Mouse (Mus musculus): ENCODE results near the gene Lbhd1.

The Lbhd1 gene

DNA sequence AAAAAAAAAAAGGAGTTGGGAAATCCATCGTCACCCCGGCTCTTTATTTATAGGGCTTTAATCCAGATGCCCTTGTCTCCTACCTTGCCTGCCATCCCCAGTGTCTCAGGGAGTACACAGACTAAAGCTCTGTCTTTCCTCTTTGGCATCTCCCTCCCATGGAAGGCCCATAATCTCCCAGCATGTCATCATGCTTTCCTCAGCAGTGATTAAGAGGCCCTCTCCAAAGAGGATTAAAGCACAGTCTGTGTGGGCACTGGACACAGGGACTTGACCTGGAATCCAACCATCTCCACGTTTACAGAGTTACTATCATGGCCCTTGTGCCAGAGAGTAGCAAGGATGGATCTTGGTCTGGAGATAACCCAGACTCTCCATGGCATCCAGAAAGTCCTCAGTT lies at the start of gene Lbhd1, which contains the start of gene Gm49403:
Gene Lbhd1, plus strand, starts transcription at position 117 of the 400 bp plus-strand sequence.
Gene Gm49403, plus strand, starts transcription at position 315 of the 400 bp plus-strand sequence.
- 75% methylated on average over 3 of the region's 3 CpGs for whole genome bisulfite sequencing

DNA sequence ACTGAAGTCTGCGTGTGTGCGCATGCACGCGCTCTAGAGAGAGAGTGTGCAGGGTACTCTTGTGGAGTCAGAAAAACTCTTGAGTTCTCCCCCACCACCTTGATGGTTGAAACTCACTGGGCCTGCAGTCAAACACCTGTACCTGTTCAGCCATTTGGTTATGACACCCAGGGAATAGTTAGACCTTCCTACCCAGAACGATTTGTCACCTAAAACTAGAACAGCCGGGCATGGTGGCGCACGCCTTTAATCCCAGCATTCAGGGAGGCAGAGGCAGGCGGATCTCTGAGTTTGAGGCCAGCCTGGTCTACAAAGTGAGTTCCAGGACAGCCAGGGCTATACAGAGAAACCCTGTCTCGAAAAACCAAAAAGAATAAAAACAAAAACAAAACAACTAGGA lies 47.2 kb upstream of the Lbhd1 start:
- 93% methylated on average over 10 of the region's 10 CpGs for WGBS

DNA sequence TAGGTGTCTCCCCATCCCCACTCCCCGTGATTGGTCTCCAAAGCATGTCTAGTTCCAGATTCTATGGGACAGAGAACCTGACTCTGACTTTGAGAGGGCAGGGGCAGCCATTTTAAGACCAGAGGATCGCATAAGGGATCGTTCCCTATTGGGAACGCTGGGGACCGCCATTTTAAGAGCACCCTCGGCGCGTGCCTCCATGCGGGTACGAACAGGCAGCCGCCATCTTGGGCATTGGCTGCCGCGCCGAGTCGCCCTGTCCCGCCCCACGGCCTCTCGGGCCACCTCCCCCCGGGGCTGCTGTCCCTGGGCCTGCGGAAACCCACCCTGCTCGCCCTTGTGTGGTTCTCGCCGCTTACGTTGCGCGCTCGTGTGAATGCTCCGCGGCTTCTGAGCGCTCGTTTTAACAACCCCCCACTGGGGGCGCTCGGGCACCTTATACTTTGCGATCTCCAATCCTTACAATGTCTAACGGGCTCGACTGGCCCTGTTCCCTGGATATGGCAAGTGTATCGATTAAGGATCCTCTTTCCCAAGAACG lies 46.2 kb upstream of the Lbhd1 start, which contains the start of gene Bscl2:
Gene Bscl2, plus strand, starts transcription at position 217 of the 541 bp plus-strand sequence.
- WGBS: under 1% methylated on average over 38 of the region's 38 CpGs

DNA sequence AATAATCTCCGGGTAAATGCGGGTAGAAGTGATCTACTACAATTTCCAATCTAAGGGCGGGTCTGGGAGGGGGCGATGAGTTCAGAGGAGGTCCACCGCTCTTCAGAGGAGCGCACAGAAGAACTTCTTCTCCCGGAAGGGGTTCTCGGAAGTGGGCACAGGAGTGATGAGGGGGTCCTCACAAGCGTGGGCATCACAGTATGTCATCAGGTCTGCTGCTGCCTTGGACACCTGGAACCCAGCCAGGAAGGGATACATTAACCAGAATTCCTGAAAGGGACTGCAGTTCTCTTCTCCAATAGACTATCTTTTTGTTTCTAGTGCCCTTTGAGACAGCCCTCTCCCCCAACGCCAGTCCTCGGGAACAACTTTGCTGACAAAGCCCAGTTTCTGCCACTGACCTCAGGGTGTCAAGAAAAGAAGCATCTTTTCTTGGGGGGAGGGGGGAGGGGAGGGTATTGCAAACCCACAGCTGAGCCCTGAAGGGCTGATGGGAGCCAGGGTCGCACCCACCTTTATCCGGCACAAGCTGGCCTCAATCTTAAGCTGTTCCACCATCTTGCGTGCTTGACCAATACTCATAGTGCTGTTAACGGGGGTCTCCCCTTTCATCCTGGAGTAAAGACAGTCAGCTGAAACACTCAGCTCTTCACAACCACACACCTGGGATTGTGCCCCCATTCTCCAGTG lies 45.3 kb upstream of the Lbhd1 start:
- WGBS: 7% methylated on average over 15 of the region's 15 CpGs

DNA sequence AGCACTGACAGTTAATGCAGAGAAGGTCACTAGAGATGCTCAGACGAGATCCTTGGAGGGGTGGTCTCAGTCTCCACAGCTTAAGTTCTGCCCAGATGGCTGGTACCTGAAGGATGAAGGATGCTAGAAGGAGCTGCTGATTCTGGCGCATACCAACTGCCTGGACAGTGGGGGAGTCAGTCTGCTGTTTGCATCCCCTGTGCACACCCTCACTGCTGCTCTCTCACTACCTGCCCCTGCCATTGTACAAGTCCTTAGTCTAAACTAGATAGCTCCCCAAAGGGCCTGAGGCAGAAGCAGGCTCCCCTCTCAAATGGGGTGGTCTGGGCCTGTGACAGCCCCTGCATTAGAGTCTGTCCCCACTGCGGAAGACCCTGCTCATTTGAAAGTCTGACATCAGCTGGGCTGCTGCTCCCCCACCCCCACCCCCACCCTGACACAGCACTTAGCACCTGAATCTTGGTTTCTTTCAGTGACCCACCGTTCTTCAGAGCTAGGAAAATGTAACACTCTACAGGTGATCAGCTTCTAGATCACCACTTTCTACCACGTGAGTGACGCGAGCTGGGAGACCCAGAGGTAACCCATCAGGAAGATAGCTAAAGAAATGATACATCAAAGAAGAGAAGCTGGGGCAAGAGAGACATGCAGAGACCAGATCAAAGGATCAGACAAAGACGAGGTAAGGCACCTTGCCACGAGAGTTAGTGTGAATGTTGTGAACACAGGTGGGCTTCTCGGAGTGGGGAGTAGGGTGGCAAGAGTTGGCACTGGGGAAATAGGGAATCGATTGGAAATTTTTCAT lies 44.2 kb upstream of the Lbhd1 start, which contains the start of gene Gng3:
Gene Gng3, minus strand, starts transcription at position 92 of the 805 bp plus-strand sequence.
- WGBS: 35% methylated on average over 11 of the region's 11 CpGs

DNA sequence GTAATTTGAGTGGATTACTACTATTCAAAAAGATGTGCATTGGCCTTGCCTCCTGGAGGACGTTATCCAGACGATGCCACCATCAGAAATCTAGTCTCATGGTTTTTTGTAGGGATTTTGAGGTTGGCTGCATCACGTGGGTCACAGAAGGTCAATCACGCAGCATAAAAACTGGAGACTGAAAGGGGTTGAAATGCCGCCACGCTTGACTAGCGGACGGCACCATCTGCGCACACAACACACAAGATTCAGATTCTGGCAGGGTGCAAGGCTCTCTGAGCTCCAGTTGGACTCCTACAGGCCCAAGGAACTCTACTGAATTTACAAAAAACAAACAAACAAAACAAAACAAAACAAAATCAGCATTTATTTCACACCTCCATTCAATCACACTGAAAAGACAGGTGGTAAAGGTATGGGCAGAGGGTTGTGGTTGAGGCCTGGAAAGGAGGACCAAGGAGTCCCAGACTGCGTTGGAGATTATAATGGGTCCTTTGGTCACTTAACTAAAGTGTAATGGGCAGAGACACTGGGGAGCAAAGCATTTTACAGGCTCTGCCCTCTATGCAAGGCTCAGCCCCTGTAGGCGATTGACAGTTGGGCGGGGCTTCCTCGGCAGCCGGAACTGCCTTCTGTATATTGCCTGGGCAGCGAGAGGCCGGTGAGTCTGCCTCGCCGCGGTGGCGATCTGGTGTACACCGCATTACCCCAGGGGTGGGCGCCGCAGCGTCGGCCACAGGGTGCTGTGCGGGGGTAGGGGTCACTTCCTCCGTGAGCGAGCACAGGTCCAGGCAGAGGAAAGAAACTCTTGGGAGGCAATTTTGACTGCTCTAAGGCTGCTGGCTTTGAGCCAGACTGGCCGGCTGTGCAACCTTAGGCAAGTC lies 43.4 kb upstream of the Lbhd1 start:
- 11% methylated on average over 29 of the region's 29 CpGs for WGBS

DNA sequence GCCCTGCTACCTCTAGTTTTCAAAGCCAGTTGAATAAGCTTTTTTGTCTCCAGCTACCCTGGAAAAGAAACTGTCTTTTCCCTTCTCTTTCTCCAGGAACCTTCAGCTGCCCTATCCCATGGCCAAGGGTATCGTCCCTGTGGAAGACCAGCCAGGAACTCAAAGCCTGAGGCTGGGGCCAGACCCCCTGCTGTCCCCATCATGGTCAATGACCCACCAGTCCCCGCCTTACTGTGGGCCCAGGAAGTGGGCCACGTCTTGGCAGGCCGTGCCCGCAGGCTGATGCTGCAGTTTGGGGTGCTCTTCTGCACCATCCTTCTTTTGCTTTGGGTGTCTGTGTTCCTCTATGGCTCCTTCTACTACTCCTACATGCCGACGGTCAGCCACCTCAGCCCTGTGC lies 42.5 kb upstream of the Lbhd1 start:
- 66% methylated on average over 7 of the region's 7 CpGs for WGBS

DNA sequence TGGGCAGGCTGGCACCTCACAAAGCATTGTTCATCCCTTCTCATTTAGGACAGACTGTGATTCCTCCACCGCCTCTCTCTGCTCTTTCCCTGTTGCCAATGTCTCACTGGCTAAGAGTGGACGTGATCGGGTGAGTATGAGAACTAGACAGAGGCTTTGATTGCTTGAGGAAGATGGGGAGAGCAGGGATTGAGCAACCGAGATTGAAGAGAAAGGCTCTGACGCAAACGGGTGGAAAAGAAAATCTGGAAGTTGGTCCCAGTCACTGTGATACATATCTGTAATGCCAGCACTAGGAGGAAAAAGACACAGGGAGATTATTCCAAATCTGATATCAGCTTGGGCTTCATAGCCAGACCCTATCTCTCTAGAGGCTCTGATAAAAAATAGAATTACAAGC lies 40.6 kb upstream of the Lbhd1 start:
- WGBS: 72% methylated on average over 6 of the region's 6 CpGs

DNA sequence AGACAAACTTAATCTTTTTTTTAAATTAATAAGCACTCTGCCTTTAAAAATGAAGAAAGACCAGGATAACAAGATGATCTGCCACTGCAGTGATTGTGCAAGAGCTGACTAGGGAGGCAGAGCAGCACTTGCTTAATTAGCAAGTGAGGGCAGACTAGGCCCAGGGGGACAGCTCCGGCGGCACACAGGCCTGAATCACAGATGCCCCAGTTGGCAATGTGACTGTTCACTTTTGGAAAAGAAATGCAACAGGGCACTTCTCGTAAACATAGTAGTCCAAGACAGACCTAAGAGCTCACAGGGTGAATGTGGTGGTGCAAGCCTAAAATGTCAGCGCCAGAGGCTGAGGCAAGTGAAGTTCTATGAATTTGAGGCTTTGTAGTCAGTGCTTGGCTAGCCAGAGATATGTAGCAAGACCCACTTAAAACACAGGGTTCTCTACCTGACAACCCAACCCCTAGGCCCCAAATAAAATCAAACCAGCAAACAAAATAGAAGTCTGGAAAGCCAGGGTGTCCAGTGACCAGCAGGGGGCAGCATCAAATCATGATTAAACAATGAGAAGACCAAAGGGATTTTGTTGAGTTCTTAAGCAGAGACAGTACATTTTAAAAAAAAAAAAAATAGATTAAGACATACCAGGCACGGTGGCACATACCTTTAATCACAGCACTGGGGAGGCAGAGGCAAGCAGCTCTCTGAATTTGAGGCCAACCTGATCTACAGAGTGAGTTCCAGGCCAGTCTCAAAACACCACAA lies 39.0 kb upstream of the Lbhd1 start:
- WGBS: 34% methylated on average over 5 of the region's 5 CpGs

DNA sequence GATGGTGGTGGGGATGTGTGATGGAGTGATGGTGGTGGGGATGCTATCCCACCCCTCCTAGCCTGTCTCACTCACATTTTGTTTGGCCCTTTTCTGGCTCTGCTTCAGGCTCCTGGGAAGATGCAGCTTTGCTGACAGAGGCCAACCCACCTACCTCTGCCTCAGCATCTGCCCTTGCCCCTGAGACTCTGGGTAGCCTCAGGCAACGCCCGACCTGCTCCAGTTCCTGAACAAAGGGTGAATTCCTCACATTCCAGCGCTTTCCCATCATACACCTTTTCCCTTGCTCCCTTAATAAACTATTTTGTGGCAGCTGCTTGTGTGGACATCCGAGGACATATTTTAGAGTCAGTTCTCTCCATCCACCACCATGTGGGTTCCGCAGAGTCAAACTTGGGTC lies 35.2 kb upstream of the Lbhd1 start:
- WGBS: 84% methylated on average over 5 of the region's 5 CpGs

DNA sequence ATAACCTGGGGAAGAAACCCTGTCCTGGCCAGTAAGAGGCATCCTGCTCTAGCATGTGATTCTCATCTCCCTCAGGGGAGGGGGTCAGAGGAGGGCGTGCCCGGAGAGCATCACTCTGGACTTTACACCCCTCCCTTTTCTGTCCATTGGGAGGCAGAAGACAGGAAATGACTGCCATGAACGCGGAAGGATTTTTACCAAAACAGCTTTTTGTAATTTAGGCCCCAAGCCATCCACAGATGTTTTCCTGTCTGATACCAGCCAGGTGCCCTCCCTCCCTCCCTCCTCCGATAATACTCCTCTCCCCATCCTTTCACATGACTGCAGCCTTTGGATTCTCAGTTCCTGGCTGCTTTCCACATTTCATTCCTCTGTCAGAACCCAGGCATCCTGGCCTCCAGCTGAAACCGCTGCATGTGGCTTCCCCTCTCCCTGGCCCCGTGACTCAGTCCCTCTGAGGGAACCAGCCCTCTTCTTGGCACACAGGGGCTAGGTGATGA lies 33.1 kb upstream of the Lbhd1 start, which contains the start of gene Lrrn4cl:
Gene Lrrn4cl, plus strand, starts transcription at position 367 of the 500 bp plus-strand sequence.
- 23% methylated on average over 7 of the region's 7 CpGs for WGBS

DNA sequence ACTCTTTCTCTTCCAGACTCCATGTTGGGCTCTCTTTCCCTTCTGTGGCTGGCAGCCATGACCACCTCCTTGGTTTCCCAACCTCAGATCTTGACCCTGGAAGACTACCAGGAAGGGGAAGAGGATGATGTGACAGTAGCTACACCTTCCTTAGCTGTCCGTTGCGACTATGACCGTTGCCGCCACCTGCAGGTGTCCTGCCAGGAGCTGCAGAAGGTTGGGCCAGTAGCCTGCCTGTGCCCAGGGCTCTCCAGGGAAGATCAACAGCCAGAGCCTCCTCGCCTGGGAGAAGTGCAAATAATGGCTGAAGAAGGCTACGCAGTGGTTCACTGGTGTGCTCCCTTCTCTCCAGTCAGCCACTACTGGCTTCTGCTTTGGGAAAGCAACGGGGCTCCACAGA lies 31.9 kb upstream of the Lbhd1 start:
- 70% methylated on average over 7 of the region's 7 CpGs for WGBS

DNA sequence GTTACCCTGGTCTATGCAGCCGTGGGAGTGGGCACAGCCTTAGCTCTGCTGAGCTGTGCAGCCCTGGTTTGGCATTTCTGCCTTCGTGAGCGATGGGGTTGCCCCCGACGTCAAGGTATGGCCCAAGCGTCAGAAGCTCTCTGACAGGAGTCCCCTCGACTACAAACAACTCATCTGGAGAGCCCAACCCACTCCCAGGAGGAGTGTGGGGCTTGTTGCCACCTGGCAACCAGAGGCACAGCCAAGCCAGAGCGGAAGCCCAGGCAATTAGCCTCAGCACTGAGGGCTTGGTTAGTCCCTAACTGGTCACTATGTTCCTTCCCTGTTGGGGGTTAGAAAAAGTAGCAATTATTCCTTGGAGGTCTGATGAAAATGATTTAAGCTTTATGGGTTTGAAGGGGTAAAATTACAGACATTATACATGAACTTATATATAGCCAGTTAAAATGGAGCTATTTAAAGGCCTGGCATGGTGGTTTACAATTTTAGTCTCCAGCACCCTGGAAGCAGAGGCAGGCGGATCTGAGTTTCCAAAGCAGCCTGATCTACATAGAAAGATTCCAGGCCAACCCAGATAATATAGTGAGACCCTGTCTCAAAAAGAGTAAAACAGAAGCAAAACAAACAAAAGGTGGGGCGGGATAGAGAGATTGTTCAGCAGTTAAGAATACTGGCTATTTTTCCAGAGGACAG lies 31.1 kb upstream of the Lbhd1 start:
- 40% methylated on average over 10 of the region's 10 CpGs for WGBS

DNA sequence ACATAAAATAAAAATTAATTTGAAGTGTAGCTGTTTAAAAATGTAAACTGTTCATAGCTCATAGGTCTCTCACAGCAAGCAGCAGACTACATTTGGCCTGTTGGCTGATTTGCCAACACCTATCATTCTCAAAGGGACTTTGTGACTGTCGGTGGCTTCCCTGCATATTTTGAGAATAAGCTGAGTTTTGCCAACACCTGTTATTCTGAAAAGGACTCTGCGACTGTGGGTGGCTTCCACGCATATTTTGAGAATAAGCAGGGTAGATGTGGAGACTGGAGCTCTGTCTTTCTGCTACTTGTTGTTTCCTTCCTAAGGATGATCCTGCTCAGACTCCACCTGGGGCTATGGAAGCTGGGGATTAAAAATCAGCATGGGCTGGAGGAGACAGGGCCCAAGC lies 30.4 kb upstream of the Lbhd1 start:
- 36% methylated on average over 3 of the region's 3 CpGs for WGBS

DNA sequence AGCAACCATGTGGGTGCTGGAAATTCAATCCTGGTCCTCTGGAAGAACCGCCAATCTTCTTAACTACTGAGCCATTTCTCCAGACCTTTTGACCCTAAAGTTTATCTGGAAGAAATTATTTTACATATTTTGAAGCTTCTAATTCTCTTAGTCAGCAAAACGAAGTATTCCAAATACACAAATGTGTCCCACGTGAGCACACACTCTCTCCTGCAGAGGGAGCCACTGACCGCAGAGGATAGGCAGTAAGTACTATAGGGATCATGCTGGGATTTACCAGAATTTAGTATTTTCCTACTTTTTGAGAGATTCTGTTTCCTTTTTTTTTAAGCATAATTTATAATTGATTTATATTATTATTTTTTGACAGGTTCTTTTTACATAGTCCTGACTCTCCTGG lies 25.8 kb upstream of the Lbhd1 start:
- 35% methylated on average over 4 of the region's 4 CpGs for WGBS

DNA sequence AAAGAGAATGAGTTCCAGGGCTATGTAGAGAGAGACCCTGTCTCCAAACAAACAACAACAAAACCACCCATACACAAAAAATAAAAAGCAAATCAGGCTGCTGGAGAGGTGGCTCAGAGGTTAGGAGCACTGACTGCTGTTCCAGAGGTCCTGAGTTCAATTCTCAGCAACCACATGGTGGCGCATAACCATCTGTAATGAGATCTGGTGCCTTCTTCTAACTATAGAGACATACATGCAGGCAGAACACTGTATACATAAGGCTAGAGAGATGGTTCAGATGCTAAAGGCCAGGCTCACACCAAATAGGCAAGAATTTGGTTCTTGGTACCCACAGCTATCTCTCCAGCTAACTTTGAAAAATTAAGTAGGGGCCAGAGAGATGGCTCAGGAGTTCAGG lies 24.5 kb upstream of the Lbhd1 start:
- WGBS: 6% methylated on average over 1 of the region's 1 CpGs

DNA sequence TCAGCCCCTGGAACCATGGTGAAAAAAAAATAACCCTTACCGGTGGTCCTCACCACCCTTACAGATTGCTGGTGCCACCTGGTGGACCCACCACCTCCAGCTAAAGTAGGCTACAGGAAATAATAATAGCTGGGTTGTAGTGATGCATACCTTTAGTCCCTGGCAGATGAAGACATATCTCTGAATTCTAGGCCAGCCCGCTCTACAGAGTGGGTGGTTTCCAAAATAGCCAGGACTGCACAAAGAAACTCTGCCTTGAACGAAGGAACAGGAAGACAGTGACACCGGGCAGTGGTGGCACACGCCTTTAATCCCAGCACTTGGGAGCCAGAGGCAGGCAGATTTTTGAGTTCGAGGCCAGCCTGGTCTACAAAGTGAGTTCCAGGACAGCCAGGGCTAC lies 19.3 kb upstream of the Lbhd1 start:
- WGBS: 52% methylated on average over 6 of the region's 6 CpGs

DNA sequence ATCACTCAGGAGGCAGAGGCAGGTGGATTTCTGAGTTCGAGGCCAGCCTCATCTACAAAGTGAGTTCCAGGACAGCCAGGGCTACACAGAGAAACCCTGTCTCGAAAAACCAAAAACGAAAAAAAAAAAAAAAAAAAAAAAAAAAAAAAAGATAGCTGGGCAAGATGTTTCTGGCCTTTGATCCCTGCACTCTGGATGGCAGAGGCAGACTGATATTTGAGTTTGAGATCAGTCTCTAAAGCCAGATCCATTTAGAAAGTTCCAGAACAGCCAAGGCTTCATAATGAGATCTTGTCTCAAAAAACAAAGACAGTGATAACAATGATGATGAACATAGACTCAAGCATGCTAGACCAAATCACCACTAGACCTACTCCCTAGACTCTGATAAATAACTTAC lies 13.2 kb upstream of the Lbhd1 start:
- 77% methylated on average over 3 of the region's 3 CpGs for WGBS

DNA sequence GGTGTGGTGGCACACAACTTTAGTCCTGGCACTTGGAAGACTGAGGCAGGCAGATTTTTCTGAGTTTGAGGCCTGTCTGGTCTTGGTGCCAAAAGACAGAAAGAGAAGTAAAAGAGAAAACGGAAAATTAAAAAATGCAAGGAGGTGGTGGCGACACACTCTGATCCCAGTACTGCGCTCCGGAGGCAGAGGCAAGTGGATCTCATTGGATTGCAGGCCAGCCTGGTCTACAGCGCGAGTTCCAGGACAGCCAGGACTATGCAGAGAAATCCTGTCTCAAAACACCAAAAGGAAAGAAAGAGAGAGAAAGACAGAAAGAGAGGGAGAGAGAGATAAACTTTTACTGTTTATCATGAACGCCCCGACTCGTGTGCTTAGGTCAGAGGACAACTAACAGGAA lies 12.7 kb upstream of the Lbhd1 start:
- WGBS: 30% methylated on average over 9 of the region's 9 CpGs

Data from cerebral cortex, adult 2 months (tissue).